Mouse (Mus musculus) testis, postnatal 14 days (tissue): Measurements from ENCODE around the gene Ick.
A peak's percentile ranks its signal among the peaks of the same experiment; 100 is the strongest.
"Not testable (repeated sequence)": the region's sequence is repeated elsewhere in the genome, so short reads cannot be mapped to it uniquely, and the experiment has no call there.

ENCODE experiments used
- DNase-seq: peaks from one replicate; pipeline ENCODE4 v3.0.0; 2021; ENCODE audit warnings: low spot score

The Ick gene

DNA sequence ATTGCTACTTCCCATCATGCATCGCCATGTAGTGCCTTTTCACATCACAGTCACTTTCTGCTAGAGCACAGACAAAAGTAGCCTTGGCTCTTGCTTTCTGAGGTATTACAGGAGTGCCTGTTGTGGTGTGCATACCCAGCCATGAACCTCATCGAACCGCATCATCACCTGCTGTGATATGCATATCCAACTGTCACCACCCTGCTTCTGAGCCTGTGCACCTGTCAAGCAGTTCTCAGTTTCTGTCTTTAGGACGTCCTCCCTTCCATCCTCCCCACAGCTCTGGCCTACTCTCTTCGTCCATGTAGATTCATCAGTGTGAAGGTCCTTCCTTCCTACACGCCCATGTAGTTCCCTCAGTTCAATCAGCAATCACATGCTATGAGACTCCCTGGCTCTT is 39.2 kb downstream of the Ick start:
- DNase-seq = no peak

DNA sequence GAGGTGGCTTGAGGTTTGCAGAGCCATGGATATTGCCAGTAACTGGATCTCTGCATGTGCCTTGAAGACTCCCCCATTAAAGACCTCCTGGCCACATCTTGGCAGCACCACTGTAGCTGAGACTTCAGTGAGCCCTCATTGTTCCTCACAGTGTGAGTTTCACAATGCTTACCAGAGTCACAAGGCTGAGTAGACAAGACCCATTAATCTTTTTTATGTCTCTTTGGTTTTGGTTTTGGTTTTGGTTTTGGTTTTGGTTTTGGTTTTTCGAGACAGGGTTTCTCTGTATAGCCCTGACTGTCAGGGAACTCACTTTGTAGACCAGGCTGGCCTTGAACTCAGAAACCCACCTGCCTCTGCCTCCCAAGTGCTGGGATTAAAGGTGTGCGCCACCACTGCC is 40.8 kb downstream of the Ick start:
- DNase-seq = not testable (repeated sequence)

DNA sequence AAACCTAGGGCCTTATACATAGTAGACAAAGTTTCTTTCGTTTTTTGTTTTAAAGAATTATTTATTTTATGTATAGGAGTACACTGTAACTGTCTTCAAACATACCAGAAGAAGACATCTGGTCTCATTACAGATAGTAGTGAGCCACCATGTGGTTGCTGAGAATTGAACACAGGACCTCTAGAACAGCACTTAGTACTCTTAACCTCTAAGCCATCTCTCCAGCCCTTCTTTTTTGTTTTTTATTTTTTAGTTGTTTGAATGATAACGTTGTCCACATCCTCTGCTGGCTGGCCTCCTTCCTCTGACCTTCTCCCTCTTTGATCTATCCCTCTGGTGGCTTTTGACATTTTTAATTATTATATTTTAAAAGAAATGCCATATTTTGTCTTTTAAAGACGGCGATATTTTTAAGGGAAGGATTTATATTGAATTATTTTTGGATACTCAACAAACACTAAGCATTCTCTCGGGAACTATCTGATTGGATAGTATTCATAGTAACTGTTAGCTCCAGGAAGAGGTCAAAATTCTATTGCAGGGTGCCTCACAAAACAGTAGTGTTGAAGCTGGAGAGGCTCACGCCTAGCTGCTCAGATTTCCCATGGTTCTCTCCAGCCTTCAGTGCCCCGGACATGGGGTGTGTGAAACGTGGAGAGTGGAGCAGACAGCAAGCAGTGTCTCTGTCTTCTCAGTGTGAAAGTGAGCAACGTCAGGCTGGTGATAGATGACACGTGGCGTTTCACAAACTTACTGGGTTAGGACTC is 45.4 kb downstream of the Ick start:
- no peak for DNase-seq

DNA sequence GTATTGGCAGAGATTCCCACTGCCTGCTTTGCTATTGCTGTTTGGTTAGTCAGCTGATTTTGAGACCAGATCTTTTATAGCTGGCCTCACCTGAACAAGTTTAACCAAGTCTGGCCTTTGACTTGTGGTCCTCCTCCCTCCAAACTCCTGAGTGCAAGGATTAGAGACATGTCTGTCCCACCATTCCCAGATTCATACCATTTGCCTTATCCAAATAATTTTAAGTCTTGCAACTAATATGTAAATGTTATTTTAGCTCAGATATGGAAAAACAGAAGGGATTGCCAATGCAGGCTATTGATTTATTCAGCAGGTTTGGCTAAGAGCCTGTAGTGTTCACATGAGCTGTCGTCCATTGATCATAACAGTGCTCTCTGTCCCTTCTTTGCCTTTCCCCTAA is 48.2 kb downstream of the Ick start:
- no peak for DNase-seq

DNA sequence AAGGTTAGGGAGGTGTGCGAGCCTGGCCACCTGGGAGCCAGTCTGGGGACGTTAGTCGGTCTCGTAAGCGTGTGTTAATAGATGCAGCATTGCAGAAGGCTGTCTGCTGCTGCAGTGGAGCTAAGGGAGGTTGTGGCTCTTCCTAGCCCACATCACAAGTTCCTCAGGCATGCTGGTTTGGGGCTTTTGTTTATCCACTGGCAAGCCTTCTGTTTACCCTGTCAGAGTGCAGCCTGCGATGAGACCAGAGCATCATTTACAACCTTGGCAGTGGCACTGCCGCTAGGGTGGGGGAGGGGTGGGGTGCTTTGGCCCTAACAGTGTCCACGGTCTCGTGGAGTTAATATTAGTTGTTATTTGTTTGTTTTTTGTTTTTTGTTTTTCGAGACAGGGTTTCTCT is 54.3 kb downstream of the Ick start:
- no peak for DNase-seq

DNA sequence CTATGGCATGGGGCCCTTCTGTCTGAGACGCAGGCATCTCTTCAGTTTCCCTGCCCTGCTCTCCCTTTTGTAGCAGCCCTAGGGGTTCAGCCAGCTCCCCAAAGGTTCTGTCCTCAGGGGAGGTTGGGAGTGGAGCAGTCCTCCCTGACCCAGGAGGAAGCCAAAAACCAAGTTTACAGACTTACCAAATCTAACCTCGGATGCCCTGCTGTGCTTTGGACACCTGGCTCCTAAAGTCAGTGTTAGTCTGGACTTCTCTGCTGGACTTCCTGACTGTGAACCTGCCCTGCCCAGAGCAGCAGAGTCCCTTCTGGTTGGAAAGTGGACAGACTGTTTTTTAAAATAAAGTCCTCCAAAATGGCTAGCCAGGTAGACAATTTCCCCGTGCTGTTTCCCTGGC is 55.7 kb downstream of the Ick start:
- DNase-seq = no peak

DNA sequence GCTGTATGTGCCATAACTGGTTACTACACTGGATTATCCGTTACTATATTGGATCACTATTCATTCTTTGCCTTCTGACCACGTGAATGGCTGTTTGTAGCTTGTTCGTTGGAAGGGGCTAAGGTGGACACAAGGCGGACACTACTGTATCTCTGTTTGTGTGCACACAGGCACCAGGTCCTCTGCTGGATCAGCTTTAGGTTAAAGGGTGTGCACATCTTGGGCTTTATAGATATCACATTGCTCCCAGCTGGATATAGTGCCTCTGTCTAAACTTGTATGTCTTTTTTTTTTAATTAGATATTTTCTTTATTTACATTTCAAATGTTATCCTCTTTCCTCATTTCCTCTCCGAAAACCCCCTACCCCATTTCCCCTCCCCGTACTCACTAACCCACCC is 56.5 kb downstream of the Ick start:
- DNase-seq = no peak

DNA sequence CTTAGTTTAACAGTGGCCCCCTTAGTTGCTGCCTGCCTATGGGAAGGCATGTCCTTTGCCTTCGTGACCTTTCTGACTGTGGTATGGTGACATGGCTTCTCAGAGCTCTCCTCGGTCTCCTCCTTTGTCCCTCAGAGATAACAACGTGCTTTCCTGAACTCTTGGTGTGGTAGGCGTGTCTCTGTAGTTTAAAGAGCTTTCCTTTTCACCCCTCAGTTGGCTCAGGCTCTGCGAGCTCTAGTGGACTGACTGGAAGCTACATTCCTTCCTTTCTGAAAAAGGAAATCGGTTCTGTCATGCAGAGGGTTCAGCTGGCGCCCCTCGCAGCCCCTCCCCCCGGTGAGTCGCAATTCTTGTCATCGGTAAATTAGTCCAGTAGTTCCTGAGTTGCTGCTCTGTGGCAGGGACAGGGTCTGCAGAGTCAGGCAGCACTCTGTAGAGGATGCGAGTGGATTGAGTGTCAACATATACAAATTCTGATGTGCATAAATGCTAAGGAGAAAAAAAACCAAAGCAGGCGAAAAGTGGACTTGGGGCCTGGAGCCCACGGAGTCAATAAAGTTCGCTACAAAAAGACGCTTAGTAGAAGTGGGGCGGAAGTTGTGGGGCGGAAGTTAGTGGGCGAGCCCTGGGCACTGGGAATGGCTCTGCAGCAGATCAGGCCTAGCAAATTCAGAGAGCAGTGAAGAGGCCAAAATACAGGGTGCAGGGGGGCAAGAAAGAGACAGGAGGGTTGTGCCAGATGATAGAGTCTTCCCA is 57.9 kb downstream of the Ick start:
- no peak for DNase-seq

DNA sequence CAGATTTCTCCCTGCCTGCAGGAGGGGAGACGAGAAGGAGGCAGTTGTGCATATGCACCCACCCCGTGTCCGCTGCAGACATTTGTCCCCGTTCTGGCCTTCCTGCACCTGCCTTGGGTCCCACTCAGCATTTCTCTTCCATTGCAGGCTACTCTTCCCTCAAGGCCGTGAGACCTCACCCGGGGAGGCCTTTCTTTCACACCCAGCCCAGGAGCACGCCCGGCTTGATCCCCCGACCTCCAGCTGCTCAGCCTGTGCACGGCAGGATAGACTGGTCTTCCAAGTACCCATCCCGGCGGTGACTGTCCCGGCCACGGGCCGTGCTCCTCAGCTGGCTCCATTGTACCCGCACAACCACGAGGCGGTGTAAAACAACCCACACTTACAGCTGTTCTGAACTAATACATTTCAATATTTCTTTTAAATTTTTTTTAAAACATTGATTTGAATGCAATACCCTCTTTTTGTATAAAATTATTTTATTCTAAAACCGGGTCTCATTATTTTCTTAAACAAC is 58.5 kb downstream of the Ick start:
- DNase-seq = no peak

DNA sequence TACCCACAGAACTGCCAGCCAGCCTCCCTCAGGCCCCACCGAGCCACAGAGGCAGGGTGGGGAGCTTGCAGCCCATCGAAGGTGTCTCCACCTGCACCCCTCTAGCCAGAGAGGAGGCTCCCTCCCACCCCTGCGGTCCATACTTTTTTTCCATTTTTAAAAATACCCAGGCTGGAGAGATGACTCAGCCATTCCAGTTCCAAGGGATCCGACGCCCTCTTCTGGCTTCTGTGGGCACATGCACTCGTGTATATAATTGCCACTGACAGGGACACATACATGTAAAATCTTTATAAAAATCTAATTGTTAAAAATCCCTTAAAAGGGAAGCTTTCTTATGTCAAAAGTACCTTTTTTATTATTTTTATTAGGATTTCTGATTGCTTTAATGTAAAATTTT is 59.9 kb downstream of the Ick start:
- no peak for DNase-seq

DNA sequence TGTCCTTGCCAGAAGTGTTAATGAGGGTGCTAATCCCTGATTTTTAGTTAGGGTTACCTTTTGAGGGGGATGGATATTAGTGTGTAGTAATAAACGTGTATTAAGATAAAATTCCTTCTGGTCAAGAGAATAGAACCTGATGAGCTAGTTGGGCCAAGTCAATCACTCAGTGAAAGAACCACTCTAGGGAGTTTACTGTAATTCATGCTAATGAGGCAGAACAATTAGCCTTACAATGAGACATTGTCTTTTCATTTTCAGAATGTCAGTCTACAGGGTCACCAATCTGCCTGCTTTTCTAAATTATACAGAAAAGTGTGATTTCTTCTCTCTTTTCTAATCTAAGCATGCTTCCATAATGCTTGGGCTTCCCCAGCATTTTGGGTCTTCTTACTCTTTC is 65.0 kb downstream of the Ick start:
- no peak for DNase-seq

DNA sequence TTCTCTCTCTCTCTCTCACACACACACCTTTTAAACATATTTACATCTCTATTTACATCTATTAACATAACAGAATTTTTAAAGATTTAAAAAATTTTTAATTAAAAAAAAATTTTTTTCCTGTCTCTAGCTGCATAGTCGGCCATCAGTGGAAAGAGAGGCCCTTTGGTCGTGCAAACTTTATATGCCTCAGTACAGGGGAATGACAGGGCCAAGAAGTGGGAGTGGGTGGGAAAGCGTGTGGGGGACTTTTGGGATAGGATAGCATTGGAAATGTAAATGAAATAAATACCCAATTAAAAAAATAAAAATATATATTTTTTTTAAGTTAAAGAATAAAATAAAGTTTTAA is 65.9 kb downstream of the Ick start:
- not testable (repeated sequence) for DNase-seq

DNA sequence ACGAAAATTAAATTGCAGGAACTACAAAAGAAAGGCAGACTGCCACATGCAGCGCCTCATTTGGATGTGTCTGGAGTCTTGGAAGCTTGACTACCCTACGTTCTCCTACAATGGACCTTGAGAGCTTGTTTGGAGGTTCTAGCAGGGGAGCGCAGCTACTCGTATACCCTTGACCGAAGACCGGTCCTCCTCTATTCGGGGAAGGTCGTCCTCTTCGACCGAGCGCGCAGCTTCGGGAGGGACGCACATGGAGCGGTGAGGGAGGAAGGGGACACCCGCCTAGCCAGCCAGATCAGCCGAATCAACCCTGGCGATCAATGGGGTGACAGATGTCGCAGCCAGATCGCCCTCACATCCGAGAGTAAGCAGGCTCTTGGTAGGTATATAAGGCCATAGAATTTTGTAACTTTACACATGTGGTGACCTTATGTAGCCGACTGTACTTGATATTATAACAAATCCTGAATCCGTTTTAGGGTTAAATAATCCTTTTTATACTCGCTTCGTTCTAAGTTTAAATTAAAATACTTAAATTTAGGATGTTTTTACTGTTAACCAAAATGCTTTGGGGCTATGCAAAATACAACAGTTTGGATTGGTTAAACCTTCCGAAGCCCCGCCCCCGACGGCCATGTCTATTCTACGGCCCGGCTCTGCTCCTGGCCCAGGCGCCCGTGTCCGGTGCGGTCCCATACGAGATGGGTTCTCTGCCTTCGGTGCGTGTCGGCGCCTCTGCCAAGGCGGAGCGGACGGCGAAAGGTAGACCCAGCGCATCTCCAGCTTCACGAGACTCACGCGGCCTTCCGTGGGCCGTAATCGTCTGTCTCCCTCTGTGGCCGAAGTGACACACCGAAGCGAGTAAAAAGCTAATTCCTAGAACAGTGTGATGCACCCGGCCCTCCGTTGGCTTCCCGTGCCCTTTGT is 66.5 kb downstream of the Ick start:
- DNase-seq = peak; percentile 97

DNA sequence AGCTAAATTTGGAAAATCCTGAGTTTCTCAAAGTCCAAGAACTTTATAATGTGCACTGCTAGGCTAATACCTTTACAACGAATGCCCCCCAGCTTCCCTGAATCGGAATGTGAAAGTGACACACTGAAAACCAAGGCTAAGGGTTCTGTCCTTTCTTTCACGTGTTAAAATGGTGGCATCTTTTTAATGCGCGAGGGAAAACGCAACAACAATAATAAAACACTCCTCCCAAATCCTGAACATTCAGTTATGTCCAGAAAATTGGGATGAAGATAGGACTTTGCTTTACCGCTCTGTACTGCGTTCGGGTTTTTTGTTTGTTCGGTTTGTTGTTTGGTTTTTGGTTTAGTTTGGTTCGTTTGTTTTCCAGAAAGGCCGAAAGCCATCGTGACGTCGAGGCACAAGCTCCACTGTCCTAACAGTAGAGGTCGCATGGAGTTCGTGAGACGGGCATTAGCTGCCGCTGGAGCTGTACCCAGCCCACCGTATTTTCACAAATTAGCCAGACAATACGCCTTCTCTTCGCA is 67.3 kb downstream of the Ick start:
- DNase-seq = peak; percentile 71

DNA sequence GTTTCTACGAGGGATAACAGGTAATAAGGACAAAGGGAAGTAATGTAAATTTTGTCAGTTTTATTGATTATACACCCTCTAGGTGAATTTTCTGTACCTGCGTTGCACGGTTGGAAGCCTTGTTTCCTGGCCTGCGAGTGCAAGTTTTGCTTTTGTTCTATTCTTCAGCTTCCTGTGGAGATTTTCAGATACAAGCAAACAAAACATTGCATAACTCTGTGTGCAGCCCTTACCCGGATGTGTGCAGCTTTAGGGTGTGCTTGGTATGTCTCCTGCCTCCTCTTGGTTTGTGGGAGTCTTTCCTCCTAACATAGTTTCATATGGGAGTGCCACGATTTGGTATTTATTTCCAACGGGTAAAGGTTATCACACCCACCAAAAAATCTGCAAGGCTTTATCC is 67.8 kb downstream of the Ick start:
- DNase-seq = no peak

DNA sequence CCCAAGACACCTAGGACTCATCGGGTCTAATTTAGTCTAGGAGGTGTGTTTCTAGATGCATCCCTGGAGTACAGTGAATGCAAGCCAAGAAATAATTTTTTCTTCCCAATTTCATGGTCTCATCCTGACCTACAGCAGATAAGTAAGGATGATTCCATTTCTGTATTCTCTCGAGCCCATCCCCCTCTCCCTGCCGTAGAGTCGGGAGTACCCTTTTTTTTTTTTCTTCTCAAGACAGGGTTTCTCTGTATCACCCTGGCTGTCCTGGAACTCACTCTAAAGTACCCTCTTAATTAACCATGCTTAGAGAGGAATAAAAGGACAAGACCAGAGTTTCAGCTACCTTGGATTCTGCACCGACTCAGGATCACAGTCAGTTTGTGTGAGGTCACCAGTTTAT is 69.2 kb downstream of the Ick start:
- DNase-seq = no peak

DNA sequence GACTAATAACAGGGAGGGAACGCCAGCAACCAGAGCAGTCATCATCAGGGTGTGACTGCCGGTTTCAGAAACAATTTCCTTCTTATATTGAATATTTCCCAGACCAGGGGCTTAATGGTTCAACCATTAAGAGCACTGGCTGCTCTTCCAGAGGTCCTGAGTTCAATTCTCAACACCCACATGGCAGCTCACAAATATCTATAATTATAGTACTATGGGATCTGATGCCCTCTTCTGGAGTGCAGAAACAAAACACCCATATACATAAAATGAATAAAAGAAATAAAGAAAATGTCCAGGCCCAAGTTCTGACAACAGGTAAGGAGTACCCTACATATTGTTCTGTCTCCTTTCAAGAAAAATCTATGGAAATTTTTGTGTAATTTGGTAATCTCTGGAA is 70.1 kb downstream of the Ick start:
- no peak for DNase-seq

DNA sequence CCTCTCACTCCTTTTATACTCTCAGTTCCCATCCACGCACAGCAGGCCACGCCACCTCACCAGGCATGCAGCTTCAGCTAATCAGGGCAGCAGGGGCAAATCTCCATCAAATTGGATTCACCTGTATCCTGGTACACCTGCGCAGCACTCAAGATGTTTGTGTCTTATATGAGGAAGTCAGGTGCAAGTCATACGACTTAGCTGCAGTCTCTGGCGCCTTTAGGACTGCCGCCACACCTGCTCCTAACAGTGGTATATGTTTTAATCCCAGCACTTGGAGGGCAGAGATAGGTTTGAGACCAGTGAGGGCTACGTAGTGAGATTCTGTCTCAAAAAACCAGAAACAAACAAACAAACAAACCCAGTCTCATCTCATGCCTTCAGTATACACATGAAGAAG is 73.5 kb downstream of the Ick start, which contains the start of gene Gsta4:
Gsta4 (plus strand) TSS at position 301 of the 400 bp plus-strand sequence.
- DNase-seq = not testable (repeated sequence)

DNA sequence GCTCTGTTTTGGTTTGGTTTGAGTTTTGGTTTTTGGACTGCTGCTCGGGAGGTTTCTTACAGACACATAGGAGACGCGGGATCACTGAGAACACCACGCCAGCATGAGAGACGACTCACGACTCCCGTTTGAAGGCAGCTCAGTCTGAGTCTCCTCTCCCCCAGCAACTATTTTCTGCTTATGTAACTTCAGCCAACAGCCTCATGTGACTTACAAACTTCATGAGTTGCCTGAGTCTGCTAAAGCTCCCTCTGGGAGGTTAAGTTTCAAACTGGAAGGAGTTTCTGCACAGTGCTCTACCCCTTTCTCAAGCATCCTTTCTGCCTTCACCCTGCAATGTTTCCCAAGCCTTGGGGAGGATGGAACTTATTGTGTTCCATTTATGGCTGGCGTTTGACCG is 76.7 kb downstream of the Ick start:
- DNase-seq = no peak

DNA sequence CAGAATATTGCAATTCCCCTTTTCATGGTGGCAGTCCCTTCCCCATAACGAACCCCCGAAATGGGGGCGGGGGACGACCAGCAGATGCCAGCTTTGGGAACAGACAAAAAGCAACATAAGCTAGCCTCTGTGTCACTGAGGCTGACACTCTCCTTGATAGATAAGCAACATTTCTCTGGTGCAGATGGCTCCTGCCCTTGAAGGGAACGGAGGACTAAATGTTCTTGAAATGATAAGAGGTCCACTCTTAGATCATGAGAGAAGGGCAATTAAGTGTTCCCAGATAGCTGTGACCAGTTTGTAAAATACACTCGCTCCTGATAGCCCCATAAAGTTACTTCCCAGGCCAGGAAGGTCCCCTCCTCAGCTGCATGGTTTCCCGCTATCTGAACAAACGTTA is 79.9 kb downstream of the Ick start:
- peak; percentile 47 for DNase-seq

DNA sequence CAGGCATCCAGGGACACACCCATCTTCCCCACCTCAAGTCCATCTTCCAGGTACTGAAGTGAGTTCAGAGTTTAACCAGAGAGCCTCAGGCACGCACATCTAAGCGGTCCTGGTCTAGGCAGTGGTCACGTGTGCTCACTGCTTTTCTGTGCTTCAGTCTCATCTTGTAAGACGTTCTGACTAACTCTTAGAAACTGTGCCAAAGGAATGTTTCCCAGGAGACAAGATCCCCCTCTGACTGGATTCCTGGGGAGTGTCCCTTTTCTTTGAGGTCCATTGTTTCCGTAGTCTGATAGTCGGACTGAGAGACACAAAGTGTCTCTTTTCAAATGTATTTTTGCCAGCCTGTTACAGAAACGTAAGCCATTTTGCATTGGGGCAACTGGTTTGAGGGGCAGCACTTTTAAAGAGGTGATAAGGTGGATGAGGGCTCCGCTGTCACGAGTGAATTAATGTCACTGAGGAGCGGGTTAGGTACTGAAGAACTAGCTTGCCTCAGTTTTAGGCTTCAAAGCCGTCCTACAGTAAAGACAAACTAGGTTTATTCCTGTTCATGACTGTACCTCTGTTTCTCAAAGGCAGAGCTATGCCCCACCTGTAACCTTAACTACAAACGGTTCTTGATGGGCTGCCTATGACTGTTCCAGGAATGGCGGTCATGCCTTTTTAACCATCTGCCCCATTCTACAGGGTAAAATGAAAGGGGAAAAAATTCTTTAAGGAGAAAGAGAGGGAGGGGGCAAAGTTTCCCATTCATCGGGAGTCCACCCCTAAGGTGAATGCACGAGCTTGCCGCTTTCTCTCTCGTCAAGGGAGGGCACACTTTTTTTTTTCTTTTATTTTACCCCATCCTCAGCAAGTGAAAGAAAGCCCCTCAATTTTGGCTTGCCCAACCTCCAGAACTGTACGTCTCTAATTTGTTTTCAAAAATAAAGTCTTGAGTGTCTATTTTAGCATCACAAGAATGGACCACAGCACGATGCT is 82.0 kb downstream of the Ick start:
- DNase-seq = peak; percentile 66
